Mouse (Mus musculus) layer of hippocampus, postnatal 10 days (tissue): ENCODE results near the gene Serpinc1. TPM values are rescaled to one million over a fixed set of nuclear protein-coding genes. Genes with fewer than 3 reads are reported as not detected.

Source experiments
- DNase-seq, 2 experiments: peaks; one replicate each; pipeline ENCODE4 v3.0.0; 2021; ENCODE audit warnings: low spot score in 2 of 2
- total RNA-seq, 2 experiments: library from RNA; stranded (reverse); gene quantifications; 2 replicates each; pipeline ENCODE4 v1.2.3; 2021

The Serpinc1 gene
- total RNA-seq, 2 experiments from 2014 or later: 0.13 to 0.59 TPM

GRCm38 (mm10) chr1:161041261-161042020, 63.1 kb downstream of the Serpinc1 start:
- DNase-seq: no peak

GRCm38 (mm10) chr1:161046972-161047371, 68.6 kb downstream of the Serpinc1 start:
- DNase-seq: no peak

Other genes with a start within 250 kb of the Serpinc1 start
- 100 to 1,000 TPM; 188 to 213 TPM for gene Rabgap1l, start 185.4 kb upstream of the Serpinc1 start, total RNA-seq
- 10 to 100 TPM; 39.9 to 40.2 TPM for gene Rc3h1, start 72.2 kb upstream of the Serpinc1 start, total RNA-seq
- 10 to 100 TPM; 19.8 to 20.0 TPM for gene Zbtb37, start 56.3 kb downstream of the Serpinc1 start, total RNA-seq
- gene Dars2, start 92.1 kb downstream of the Serpinc1 start, total RNA-seq: 10 to 100 TPM; 23.7 to 24.6 TPM
- gene Cenpl, start 92.1 kb downstream of the Serpinc1 start, total RNA-seq: 1 to 10 TPM; 2.9 to 4.3 TPM
- 10 to 100 TPM; 19.9 to 21.8 TPM for gene Klhl20, start 152.9 kb downstream of the Serpinc1 start, total RNA-seq
- 10 to 100 TPM; 27.1 to 29.2 TPM for gene Ankrd45, start 164.1 kb downstream of the Serpinc1 start, total RNA-seq
- not detected for gene Tex50, start 180.7 kb downstream of the Serpinc1 start, total RNA-seq